In genomic region chr1:55770072-55770785, GRCm38 (mm10) we compare ENCODE assay signal across 32 mouse cellular contexts.
"Had no signal": no experiment of that assay in that cellular context is flagged by ENCODE, and none has a peak within 500 bp of the region (broad histone marks: within the 10 kb centered on the region; RNA-seq: fewer than 3 reads in every experiment).

No protein-coding gene starts in this region.

- H3K27ac ChIP-seq: limb, embryonic 10.5 days; limb, embryonic 12.5 days; limb, embryonic 13.5 days; limb, embryonic 15.5 days; liver, embryonic 12.5 days; liver, embryonic 13.5 days; liver, embryonic 14.5 days; liver, embryonic 15.5 days; lung, embryonic 15.5 days; macrophage; midbrain, embryonic 10.5 days; midbrain, embryonic 12.5 days; midbrain, embryonic 13.5 days; midbrain, embryonic 15.5 days; neural tube, embryonic 12.5 days had no signal

- H3K27me3 ChIP-seq: limb, embryonic 12.5 days; limb, embryonic 13.5 days; limb, embryonic 15.5 days; liver, embryonic 12.5 days; liver, embryonic 13.5 days; liver, embryonic 15.5 days; lung, embryonic 15.5 days; megakaryocyte, embryonic 14.5 days; midbrain, embryonic 12.5 days; midbrain, embryonic 13.5 days; midbrain, embryonic 15.5 days; neural tube, embryonic 12.5 days had no signal

- DNase-seq: left cerebral cortex, postnatal 4 days; liver; liver, embryonic 13.5 days; liver, postnatal 0 days; lung, adult 18-20 months; lung, adult 2 months; lung, embryonic 14.5 days; lung, postnatal 10 days; lung, postnatal 14 days; lung, postnatal 36 days; lung, postnatal 4 days; midbrain, embryonic 14.5 days had no signal

- H3K9me3 ChIP-seq: limb, embryonic 10.5 days; limb, embryonic 12.5 days; limb, embryonic 13.5 days; limb, embryonic 15.5 days; liver, embryonic 12.5 days; liver, embryonic 13.5 days; liver, embryonic 15.5 days; lung, embryonic 15.5 days; megakaryocyte, embryonic 14.5 days; midbrain, embryonic 10.5 days; midbrain, embryonic 12.5 days; midbrain, embryonic 13.5 days; midbrain, embryonic 15.5 days; neural tube, embryonic 12.5 days had no signal

- H3K36me3 ChIP-seq: limb, embryonic 10.5 days; limb, embryonic 12.5 days; limb, embryonic 13.5 days; limb, embryonic 15.5 days; liver, embryonic 12.5 days; liver, embryonic 13.5 days; liver, embryonic 15.5 days; lung, embryonic 15.5 days; midbrain, embryonic 10.5 days; midbrain, embryonic 12.5 days; midbrain, embryonic 13.5 days; midbrain, embryonic 15.5 days; neural tube, embryonic 12.5 days had no signal

- ATAC-seq: liver, embryonic 12.5 days; liver, postnatal 0 days; lung, postnatal 0 days; midbrain, embryonic 13.5 days; midbrain, embryonic 15.5 days; midbrain, embryonic 16.5 days had no signal

- H3K4me3 ChIP-seq: limb, embryonic 10.5 days; limb, embryonic 12.5 days; limb, embryonic 13.5 days; limb, embryonic 15.5 days; liver, embryonic 12.5 days; liver, embryonic 13.5 days; liver, embryonic 15.5 days; lung, embryonic 15.5 days; megakaryocyte, embryonic 14.5 days; midbrain, embryonic 10.5 days; midbrain, embryonic 12.5 days; midbrain, embryonic 13.5 days; midbrain, embryonic 15.5 days; myocyte; neural tube, embryonic 12.5 days had no signal

- H3K9ac ChIP-seq: limb, embryonic 12.5 days; limb, embryonic 13.5 days; limb, embryonic 15.5 days; liver, embryonic 12.5 days; liver, embryonic 13.5 days; liver, embryonic 14.5 days; liver, embryonic 15.5 days; liver, postnatal 0 days; lung, embryonic 14.5 days; lung, embryonic 15.5 days; midbrain, embryonic 12.5 days; midbrain, embryonic 13.5 days; midbrain, embryonic 15.5 days; neural tube, embryonic 12.5 days had no signal

- H3K4me2 ChIP-seq: limb, embryonic 12.5 days; limb, embryonic 13.5 days; limb, embryonic 15.5 days; liver, embryonic 11.5 days; liver, embryonic 12.5 days; liver, embryonic 13.5 days; liver, embryonic 15.5 days; lung, embryonic 14.5 days; lung, embryonic 15.5 days; midbrain, embryonic 11.5 days; midbrain, embryonic 12.5 days; midbrain, embryonic 13.5 days; midbrain, embryonic 15.5 days; neural tube, embryonic 12.5 days had no signal

- H3K4me1 ChIP-seq: limb, embryonic 10.5 days; limb, embryonic 12.5 days; limb, embryonic 13.5 days; limb, embryonic 15.5 days; liver, embryonic 12.5 days; liver, embryonic 13.5 days; liver, embryonic 15.5 days; lung, embryonic 15.5 days; megakaryocyte, embryonic 14.5 days; midbrain, embryonic 10.5 days; midbrain, embryonic 12.5 days; midbrain, embryonic 13.5 days; midbrain, embryonic 15.5 days; neural tube, embryonic 12.5 days had no signal
